Mouse (Mus musculus): ENCODE results near the gene Zfp990. TPM values are rescaled to one million over a fixed set of nuclear protein-coding genes. Genes with fewer than 3 reads are reported as not detected.
A peak's percentile ranks its signal among the peaks of the same experiment; 100 is the strongest.
"Not testable (repeated sequence)": the region's sequence is repeated elsewhere in the genome, so short reads cannot be mapped to it uniquely, and the experiment has no call there.

The Zfp990 gene
- polyA plus RNA-seq, 1 experiment from 2014 or later = 0.11 TPM

- H3K9me3 ChIP-seq (ENCODE audit: control insufficient read depth, low read length); H3K4me3 ChIP-seq (ENCODE audit: low read depth, low read length); H3K4me2 ChIP-seq (ENCODE audit: low read depth, severe bottlenecking); H3K27ac ChIP-seq (replicated peaks; ENCODE audit: low read depth, low read length); ATAC-seq (ENCODE audit: insufficient number of reproducible peaks, low FRiP score, low TSS enrichment, low read depth); H3K27me3 ChIP-seq (ENCODE audit: control insufficient read depth, insufficient read depth, low read length); DNase-seq (ENCODE audit: low spot score); H3K36me3 ChIP-seq (ENCODE audit: control insufficient read depth, insufficient read depth, low read length); H3K4me1 ChIP-seq (ENCODE audit: control insufficient read depth, insufficient read depth, low read length); H3K9ac ChIP-seq (ENCODE audit: low read length): not testable (repeated sequence)
- whole genome bisulfite sequencing = 76% methylated on average over 4 of the region's 4 CpGs
Measured at GRCm38 (mm10) chr4:145515776-145516565, 5.4 kb downstream of the Zfp990 start.

DNA sequence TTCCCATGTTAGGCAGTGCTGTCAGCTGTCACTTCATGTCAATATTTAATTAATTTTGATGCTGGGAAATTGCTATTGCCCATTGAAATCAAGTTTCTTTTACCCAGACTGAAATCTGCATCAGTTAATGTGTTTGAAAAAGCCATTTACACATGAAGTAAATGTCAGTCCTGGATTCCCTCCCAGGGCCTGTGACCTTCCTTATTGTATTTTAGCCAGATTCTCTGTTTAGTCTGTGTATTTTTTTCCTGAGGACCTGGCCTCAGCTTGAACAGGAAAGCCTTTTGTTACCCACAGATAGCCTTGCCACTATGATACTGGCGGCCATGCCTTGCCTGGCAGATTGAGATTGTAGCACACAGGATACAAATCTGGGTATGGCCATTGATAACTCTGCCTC lies 6.8 kb downstream of the Zfp990 start:
- H3K4me2 ChIP-seq (ENCODE audit: low read depth, severe bottlenecking); ATAC-seq (ENCODE audit: insufficient number of reproducible peaks, low FRiP score, low TSS enrichment, low read depth); H3K27me3 ChIP-seq (ENCODE audit: control insufficient read depth, insufficient read depth, low read length); H3K36me3 ChIP-seq (ENCODE audit: control insufficient read depth, insufficient read depth, low read length); H3K4me3 ChIP-seq (ENCODE audit: low read depth, low read length); DNase-seq (ENCODE audit: low spot score); H3K4me1 ChIP-seq (ENCODE audit: control insufficient read depth, insufficient read depth, low read length); H3K9me3 ChIP-seq (ENCODE audit: control insufficient read depth, low read length); H3K9ac ChIP-seq (ENCODE audit: low read length); H3K27ac ChIP-seq (replicated peaks; ENCODE audit: low read depth, low read length): not testable (repeated sequence)
- WGBS = 100% methylated on average over 1 of the region's 1 CpGs

DNA sequence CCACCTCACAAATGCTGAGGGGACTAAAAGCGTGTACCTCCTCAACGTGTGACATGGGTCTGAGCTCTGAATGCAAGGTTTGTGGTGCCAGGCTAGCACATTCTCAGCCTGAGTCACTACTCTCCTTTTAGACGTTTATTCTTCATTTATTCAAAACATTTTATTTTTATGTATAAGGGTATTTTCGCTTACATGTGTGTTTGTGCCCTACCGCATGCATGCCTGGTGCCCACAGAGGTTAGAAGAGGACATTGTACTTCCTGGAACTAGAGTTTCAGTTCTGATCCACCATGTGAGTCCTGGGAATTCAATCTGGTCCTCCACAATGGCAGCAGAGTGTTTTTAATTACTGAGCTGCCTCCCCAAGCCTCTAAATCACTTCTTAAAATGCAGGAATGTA lies 33.3 kb downstream of the Zfp990 start:
- H3K27me3 ChIP-seq (ENCODE audit: control insufficient read depth, insufficient read depth, low read length); H3K27ac ChIP-seq (replicated peaks; ENCODE audit: low read depth, low read length); H3K36me3 ChIP-seq (ENCODE audit: control insufficient read depth, insufficient read depth, low read length); H3K4me2 ChIP-seq (ENCODE audit: low read depth, severe bottlenecking); ATAC-seq (ENCODE audit: insufficient number of reproducible peaks, low FRiP score, low TSS enrichment, low read depth); H3K4me3 ChIP-seq (ENCODE audit: low read depth, low read length); H3K9me3 ChIP-seq (ENCODE audit: control insufficient read depth, low read length); H3K4me1 ChIP-seq (ENCODE audit: control insufficient read depth, insufficient read depth, low read length); DNase-seq (ENCODE audit: low spot score); H3K9ac ChIP-seq (ENCODE audit: low read length): not testable (repeated sequence)
- WGBS = 85% methylated on average over 5 of the region's 5 CpGs

DNA sequence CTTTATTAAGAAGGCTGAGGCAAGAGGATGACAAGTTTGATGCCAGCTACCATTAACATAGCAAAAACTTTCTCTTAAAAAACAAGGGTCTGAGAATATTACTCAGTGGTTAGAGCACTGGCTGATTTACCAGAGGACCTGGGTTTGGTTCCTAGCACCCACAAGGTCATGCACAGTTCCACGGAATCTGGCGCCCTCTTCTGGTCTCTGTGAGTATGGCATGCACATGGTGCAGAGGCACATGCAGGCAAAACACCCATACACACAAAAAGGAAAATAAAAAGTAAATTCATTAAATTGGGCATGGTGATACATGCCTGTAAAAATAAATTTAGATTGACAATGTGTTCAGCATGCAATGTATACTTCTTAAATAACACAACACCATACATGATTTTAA lies 34.5 kb downstream of the Zfp990 start:
- H3K9ac ChIP-seq (ENCODE audit: low read length); H3K4me1 ChIP-seq (ENCODE audit: control insufficient read depth, insufficient read depth, low read length); H3K9me3 ChIP-seq (ENCODE audit: control insufficient read depth, low read length); H3K36me3 ChIP-seq (ENCODE audit: control insufficient read depth, insufficient read depth, low read length); H3K4me2 ChIP-seq (ENCODE audit: low read depth, severe bottlenecking); H3K4me3 ChIP-seq (ENCODE audit: low read depth, low read length); DNase-seq (ENCODE audit: low spot score); H3K27me3 ChIP-seq (ENCODE audit: control insufficient read depth, insufficient read depth, low read length); ATAC-seq (ENCODE audit: insufficient number of reproducible peaks, low FRiP score, low TSS enrichment, low read depth); H3K27ac ChIP-seq (replicated peaks; ENCODE audit: low read depth, low read length): not testable (repeated sequence)
- WGBS = 28% methylated on average over 2 of the region's 2 CpGs

GRCm38 (mm10) chr4:145545734-145546349 lies 35.3 kb downstream of the Zfp990 start:
- H3K9ac ChIP-seq (ENCODE audit: low read length); H3K9me3 ChIP-seq (ENCODE audit: control insufficient read depth, low read length); H3K4me2 ChIP-seq (ENCODE audit: low read depth, severe bottlenecking); H3K27me3 ChIP-seq (ENCODE audit: control insufficient read depth, insufficient read depth, low read length); DNase-seq (ENCODE audit: low spot score); H3K4me1 ChIP-seq (ENCODE audit: control insufficient read depth, insufficient read depth, low read length); H3K27ac ChIP-seq (replicated peaks; ENCODE audit: low read depth, low read length); H3K36me3 ChIP-seq (ENCODE audit: control insufficient read depth, insufficient read depth, low read length); H3K4me3 ChIP-seq (ENCODE audit: low read depth, low read length): not testable (repeated sequence)
- 81% methylated on average over 6 of the region's 6 CpGs for WGBS
- peak; percentile 39; the same call in 1 of the 2 replicates for ATAC-seq (ENCODE audit: insufficient number of reproducible peaks, low FRiP score, low TSS enrichment, low read depth)

- not testable (repeated sequence) for H3K4me3 ChIP-seq (ENCODE audit: low read depth, low read length); H3K9me3 ChIP-seq (ENCODE audit: control insufficient read depth, low read length); H3K27ac ChIP-seq (replicated peaks; ENCODE audit: low read depth, low read length); H3K4me1 ChIP-seq (ENCODE audit: control insufficient read depth, insufficient read depth, low read length); H3K36me3 ChIP-seq (ENCODE audit: control insufficient read depth, insufficient read depth, low read length); H3K9ac ChIP-seq (ENCODE audit: low read length); DNase-seq (ENCODE audit: low spot score); H3K4me2 ChIP-seq (ENCODE audit: low read depth, severe bottlenecking); H3K27me3 ChIP-seq (ENCODE audit: control insufficient read depth, insufficient read depth, low read length)
- ATAC-seq (ENCODE audit: insufficient number of reproducible peaks, low FRiP score, low TSS enrichment, low read depth) = 0 out of 2 replicates have a peak, but pooled peaks have one; percentile 62
- 91% methylated on average over 3 of the region's 3 CpGs for WGBS
Measured at GRCm38 (mm10) chr4:145546477-145546876, 35.9 kb downstream of the Zfp990 start.

DNA sequence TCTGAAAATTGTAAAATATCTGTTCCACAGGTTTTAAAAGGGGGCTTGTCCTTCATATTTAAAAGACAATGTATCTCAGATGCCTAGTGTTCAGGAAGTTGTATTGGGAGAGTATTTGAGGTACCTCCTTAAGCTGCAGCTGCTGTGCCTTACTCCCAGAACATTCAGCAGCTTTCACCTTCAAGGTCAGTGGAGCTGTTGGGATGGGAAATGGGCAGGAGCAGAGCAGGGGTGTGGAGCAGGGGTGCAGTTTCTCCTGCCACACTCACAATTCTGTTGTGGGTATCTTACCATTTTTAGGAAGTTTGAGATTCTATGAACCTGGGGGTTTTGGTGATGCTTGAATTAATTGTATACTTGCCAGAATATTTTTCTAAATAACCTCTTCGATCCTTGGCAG lies 46.1 kb downstream of the Zfp990 start:
- Histone ChIP-seq H3K27ac (replicated peaks; ENCODE audit: low read depth, low read length) (no peak overlapping the region), H3K4me3 (ENCODE audit: low read depth, low read length) (no peak overlapping the region), H3K27me3 (ENCODE audit: control insufficient read depth, insufficient read depth, low read length) (no peaks in the 10 kb centered on the region), H3K9ac (ENCODE audit: low read length) (no peak overlapping the region), H3K4me1 (ENCODE audit: control insufficient read depth, insufficient read depth, low read length) (no peaks in the 10 kb centered on the region), H3K36me3 (ENCODE audit: control insufficient read depth, insufficient read depth, low read length) (no peaks in the 10 kb centered on the region), H3K9me3 (ENCODE audit: control insufficient read depth, low read length) (peaks cover 3% of the 10 kb centered on the region; the same call in 1 of the 2 replicates), H3K4me2 (ENCODE audit: low read depth, severe bottlenecking) (no peak overlapping the region)
- 85% methylated on average over 1 of the region's 1 CpGs for WGBS
- no peak for ATAC-seq (ENCODE audit: insufficient number of reproducible peaks, low FRiP score, low TSS enrichment, low read depth)
- DNase-seq (ENCODE audit: low spot score) = no peak

- H3K4me3 ChIP-seq (ENCODE audit: low read depth, low read length) = no peak overlapping the region
- WGBS = 38% methylated on average over 3 of the region's 3 CpGs
- H3K9me3 ChIP-seq (ENCODE audit: control insufficient read depth, low read length) = peaks cover 3% of the 10 kb centered on the region; the same call in 1 of the 2 replicates
- DNase-seq (ENCODE audit: low spot score) = no peak
- H3K4me1 ChIP-seq (ENCODE audit: control insufficient read depth, insufficient read depth, low read length) = no peaks in the 10 kb centered on the region
- H3K9ac ChIP-seq (ENCODE audit: low read length) = no peak overlapping the region
- no peak overlapping the region for H3K4me2 ChIP-seq (ENCODE audit: low read depth, severe bottlenecking)
- no peak for ATAC-seq (ENCODE audit: insufficient number of reproducible peaks, low FRiP score, low TSS enrichment, low read depth)
- H3K27ac ChIP-seq (replicated peaks; ENCODE audit: low read depth, low read length) = no peak overlapping the region
- no peaks in the 10 kb centered on the region for H3K36me3 ChIP-seq (ENCODE audit: control insufficient read depth, insufficient read depth, low read length)
- no peaks in the 10 kb centered on the region for H3K27me3 ChIP-seq (ENCODE audit: control insufficient read depth, insufficient read depth, low read length)
Measured at GRCm38 (mm10) chr4:145559505-145560099, 49.0 kb downstream of the Zfp990 start.
